Mouse (Mus musculus): ENCODE results near the gene Zic5.

DNA sequence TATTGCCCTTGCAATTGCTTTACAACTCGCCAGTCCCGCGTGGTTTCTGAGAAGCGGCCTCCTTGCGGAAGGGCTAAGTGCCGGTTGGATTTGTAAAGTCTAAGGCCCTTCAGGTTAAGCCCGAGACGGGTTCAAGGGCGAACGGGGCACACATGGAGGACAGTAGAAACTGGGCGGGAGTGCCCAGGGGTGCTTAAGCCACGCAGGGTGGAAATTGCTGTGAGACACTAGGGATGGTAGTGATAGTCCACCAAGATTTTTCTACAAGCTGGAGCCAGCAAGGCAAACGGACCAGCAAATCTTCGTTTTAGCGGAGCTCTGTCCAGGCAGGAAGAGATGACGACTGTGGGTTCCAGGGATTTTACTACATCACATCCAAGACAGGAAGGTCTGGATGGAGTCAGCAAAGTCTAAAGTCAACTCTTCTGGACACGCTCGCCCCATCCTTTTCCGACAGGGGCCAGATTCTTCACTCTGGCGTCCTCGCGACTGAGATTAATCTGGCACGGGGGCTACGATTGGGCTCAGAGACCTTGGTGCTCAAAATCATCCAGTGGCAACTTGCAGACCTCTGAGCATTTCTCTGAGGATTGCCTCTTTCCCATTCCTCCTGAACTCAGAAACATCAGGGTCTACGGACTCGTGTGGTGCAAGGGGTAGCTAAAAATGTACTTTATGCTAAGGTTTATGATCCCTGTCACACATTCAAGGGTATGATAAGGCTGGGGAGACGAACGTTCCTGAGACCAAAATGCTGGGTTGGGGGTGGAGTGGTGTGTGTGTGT lies 3.7 kb upstream of the Zic5 start:
- TF ChIP-seq CTCF (IDR thresholded peaks at IDR 0.05; ENCODE audit: extremely low read depth, insufficient read depth, low read length), result no peak
- no peak for TF ChIP-seq POLR2A (IDR thresholded peaks at IDR 0.05; ENCODE audit: extremely low read depth, insufficient read depth, low read length)

Data from cortical plate, adult 2 months (tissue).